Mouse (Mus musculus): Measurements from ENCODE around the gene Hivep3. TPM values are rescaled to one million over a fixed set of nuclear protein-coding genes. Genes with fewer than 3 reads are reported as not detected.

Gene Hivep3
- total and polyA plus RNA-seq, 3 experiments = not detected

DNA sequence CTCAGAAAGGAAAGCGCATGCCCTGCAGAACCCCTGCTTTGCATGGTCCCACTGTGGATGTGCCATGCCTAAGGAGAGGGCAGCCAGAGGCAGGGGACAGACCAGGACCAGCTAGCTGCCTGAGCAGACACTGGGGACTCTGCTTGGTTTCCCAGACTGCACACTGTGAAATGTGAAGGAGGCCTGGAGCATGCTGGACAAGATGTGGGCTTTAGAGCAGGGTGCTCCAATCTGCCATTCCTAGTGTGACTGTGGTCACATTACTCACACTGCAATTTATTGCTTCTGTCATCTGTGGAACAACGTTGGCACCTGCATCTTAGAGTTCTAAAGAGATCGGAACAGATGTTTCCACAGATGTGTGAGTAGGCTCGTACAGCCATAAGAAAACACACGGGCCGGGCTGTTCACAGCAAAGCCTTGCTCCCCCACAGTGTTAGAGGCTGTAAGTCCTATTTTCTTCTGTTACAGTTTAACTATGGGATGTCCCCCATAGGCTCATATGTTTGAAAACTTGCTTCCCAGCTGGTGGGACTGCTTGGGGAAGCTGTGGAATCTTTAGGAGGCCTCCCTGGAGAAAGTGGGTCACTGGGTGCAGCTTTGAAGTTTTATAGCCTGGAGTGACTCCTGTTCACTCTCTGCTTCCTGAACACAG, 154.1 kb downstream of the Hivep3 start:
- Histone ChIP-seq H3K4me3 (ENCODE audit: control insufficient read depth in 1 of 2, insufficient read depth in 1 of 2, low read depth in 2 of 2, low read length in 2 of 2) (no peak overlapping the region), H3K36me3 (ENCODE audit: control insufficient read depth in 1 of 2, insufficient read depth in 2 of 2, low read length in 2 of 2) (no peaks in the 10 kb centered on the region), H3K79me2 (ENCODE audit: control insufficient read depth, insufficient read depth, low read length, poor library complexity) (no peaks in the 10 kb centered on the region), H3K9ac (ENCODE audit: control insufficient read depth, low read depth, low read length, poor library complexity, severe bottlenecking) (no peak overlapping the region), H3K9me3 (replicated peaks; ENCODE audit: insufficient read depth, low read length) (no peaks in the 10 kb centered on the region), H3K27ac (ENCODE audit: control insufficient read depth, low read depth, low read length) (no peak overlapping the region), H3K27me3 (ENCODE audit: control insufficient read depth in 1 of 2, insufficient read depth in 2 of 2, low read length in 2 of 2) (no peaks in the 10 kb centered on the region), H3K4me1 (ENCODE audit: control insufficient read depth in 1 of 2, insufficient read depth in 2 of 2, low read length in 2 of 2) (no peaks in the 10 kb centered on the region)
- no peak for TF ChIP-seq CHD2 (IDR thresholded peaks at IDR 0.05; ENCODE audit: low read length)
- TF ChIP-seq ETS1 (IDR thresholded peaks at IDR 0.05; ENCODE audit: low read depth, low read length) = no peak
- no peak for TF ChIP-seq MAZ (IDR thresholded peaks at IDR 0.05; ENCODE audit: low read depth, low read length)
- TF ChIP-seq ZNF384 (IDR thresholded peaks at IDR 0.05; ENCODE audit: low read depth, low read length) = no peak
- TF ChIP-seq POLR2AphosphoS2 (IDR thresholded peaks at IDR 0.05; ENCODE audit: low read length) = no peak
- no peak for TF ChIP-seq MYC (IDR thresholded peaks at IDR 0.05; ENCODE audit: low read depth, low read length)
- DNase-seq (ENCODE audit: low read depth, low spot score) = no peak

DNA sequence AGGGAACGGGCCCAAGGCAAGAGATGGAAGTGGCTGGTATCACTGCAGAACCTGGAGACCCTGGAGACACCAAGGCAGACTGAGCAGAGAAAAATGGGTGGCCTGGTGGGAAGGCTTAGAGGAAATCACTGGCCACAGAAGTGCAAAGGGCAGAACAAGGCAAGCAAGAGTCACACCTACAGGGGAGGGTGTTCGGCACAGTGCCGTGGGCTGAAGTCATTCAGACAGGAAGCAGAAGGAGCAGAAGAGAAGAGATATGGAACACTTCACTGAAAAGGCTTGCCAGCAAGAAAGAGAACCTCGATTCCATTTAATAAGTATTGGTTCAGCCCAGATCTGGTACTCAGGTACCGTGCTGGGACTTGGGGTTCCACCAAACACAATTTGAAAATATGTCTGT, 156.2 kb downstream of the Hivep3 start:
- H3K27me3 ChIP-seq (ENCODE audit: control insufficient read depth in 1 of 2, insufficient read depth in 2 of 2, low read length in 2 of 2) = no peaks in the 10 kb centered on the region
- H3K36me3 ChIP-seq (ENCODE audit: control insufficient read depth in 1 of 2, insufficient read depth in 2 of 2, low read length in 2 of 2) = no peaks in the 10 kb centered on the region
- DNase-seq (ENCODE audit: low read depth, low spot score) = no peak
- no peak overlapping the region for H3K27ac ChIP-seq (ENCODE audit: control insufficient read depth, low read depth, low read length)
- H3K4me1 ChIP-seq (ENCODE audit: control insufficient read depth in 1 of 2, insufficient read depth in 2 of 2, low read length in 2 of 2) = no peaks in the 10 kb centered on the region
- H3K9ac ChIP-seq (ENCODE audit: control insufficient read depth, low read depth, low read length, poor library complexity, severe bottlenecking) = no peak overlapping the region
- no peaks in the 10 kb centered on the region for H3K9me3 ChIP-seq (replicated peaks; ENCODE audit: insufficient read depth, low read length)
- H3K4me3 ChIP-seq (ENCODE audit: control insufficient read depth in 1 of 2, insufficient read depth in 1 of 2, low read depth in 2 of 2, low read length in 2 of 2) = no peak overlapping the region
- no peaks in the 10 kb centered on the region for H3K79me2 ChIP-seq (ENCODE audit: control insufficient read depth, insufficient read depth, low read length, poor library complexity)
- TF ChIP-seq UBTF (IDR thresholded peaks at IDR 0.05; ENCODE audit: borderline replicate concordance, insufficient read depth, low read depth, low read length) (no peak), POLR2AphosphoS5 (IDR thresholded peaks at IDR 0.05; ENCODE audit: borderline replicate concordance, low read depth, low read length) (no peak), KAT2A (conservative IDR thresholded peaks at IDR 0.05; ENCODE audit: low read depth, low read length) (no peak), MXI1 (IDR thresholded peaks at IDR 0.05; ENCODE audit: low read depth, low read length) (no peak), GABPA (IDR thresholded peaks at IDR 0.05; ENCODE audit: low read depth, low read length) (no peak)

DNA sequence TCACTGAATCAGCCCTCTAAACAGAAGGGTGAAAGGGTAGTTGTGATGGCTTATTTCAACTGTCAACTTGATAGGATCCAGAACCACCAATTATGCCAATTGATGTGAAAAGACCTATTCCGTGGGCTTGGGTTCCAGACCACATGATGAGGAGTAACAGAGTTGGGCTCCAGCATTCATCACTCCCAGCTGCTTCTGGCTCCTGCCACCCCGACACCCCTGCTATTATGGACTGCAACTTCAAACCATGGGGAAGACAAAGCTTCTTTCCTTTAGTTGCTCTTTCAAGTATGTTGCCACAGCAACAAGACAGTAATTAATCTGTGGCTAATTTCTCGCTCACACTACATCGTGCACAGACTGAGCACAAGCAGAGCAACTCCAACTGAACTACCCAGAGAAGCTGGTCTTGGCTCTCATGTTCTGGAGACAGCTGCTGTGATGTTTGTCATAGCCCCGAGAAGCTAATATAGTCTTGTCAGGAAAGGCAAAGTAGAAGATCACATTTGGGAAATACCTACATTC, 159.7 kb downstream of the Hivep3 start:
- Histone ChIP-seq H3K79me2 (ENCODE audit: control insufficient read depth, insufficient read depth, low read length, poor library complexity) (no peaks in the 10 kb centered on the region), H3K27ac (ENCODE audit: control insufficient read depth, low read depth, low read length) (no peak overlapping the region), H3K27me3 (ENCODE audit: control insufficient read depth in 1 of 2, insufficient read depth in 2 of 2, low read length in 2 of 2) (no peaks in the 10 kb centered on the region), H3K4me3 (ENCODE audit: control insufficient read depth in 1 of 2, insufficient read depth in 1 of 2, low read depth in 2 of 2, low read length in 2 of 2) (no peak overlapping the region), H3K36me3 (ENCODE audit: control insufficient read depth in 1 of 2, insufficient read depth in 2 of 2, low read length in 2 of 2) (no peaks in the 10 kb centered on the region), H3K4me1 (ENCODE audit: control insufficient read depth in 1 of 2, insufficient read depth in 2 of 2, low read length in 2 of 2) (no peaks in the 10 kb centered on the region), H3K9me3 (replicated peaks; ENCODE audit: insufficient read depth, low read length) (no peaks in the 10 kb centered on the region), H3K9ac (ENCODE audit: control insufficient read depth, low read depth, low read length, poor library complexity, severe bottlenecking) (no peak overlapping the region)
- no peak for DNase-seq (ENCODE audit: low read depth, low spot score)
- TF ChIP-seq USF1 (IDR thresholded peaks at IDR 0.05; ENCODE audit: low read depth, low read length) (no peak), MYC (IDR thresholded peaks at IDR 0.05; ENCODE audit: low read depth, low read length) (no peak), CTCF (IDR thresholded peaks at IDR 0.05 in 2 of 3, conservative IDR thresholded peaks at IDR 0.05 in 1 of 3; ENCODE audit: control insufficient read depth in 1 of 3, insufficient read depth in 1 of 3, low read depth in 2 of 3, low read length in 3 of 3, poor library complexity in 1 of 3, severe bottlenecking in 1 of 3) (no peak)

Measured in MEL (cell line).